Mouse (Mus musculus): ENCODE results near the gene Otulinl. TPM values are rescaled to one million over a fixed set of nuclear protein-coding genes. Genes with fewer than 3 reads are reported as not detected.
"Not testable (repeated sequence)": the region's sequence is repeated elsewhere in the genome, so short reads cannot be mapped to it uniquely, and the experiment has no call there.

Otulinl gene
- 5.3 and 10.1 TPM in 2 replicates for polyA plus RNA-seq (2015; fragmentation: Nextera tagmentation; extraction: Ambion mirVana)

DNA sequence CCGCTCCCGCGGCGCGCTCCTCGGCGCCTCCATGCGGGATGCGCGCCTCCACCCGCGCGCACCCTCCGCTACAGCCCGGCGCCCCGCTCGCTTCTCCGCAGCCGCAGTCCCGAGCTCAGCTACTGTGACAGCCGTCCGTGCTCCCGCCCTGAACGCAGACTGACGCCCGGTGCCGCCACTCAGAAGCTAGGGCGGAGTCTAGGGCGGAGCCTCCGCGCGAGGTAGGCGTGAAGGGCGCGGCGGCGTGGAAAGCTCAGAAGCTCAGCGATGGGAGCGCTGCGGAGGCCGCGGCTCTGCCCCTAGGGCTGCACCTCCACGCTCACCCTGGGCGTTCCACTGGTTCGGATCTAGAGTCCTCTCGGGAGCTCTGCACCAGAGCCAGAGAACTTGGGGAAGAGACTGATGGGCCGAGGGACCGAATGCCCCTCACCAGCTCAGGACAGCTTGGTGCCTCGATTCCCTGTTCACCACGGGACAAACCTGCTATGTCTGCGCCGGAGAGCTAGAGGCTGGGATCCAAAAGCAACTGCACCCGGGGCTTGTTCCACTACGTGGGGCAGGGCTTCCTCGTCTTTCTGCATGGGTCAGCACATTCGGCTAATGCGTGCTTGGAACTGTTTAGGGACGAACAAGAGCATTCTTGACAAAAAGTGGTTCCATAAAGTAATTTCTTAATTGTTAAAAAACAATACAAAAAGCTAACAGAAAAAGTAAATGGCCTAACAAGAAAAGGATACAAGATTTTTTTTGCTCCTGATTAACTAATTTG is at the start of gene Otulinl:
Gene Otulinl (minus strand): TSS at position 161 of the 769 bp plus-strand sequence.
- WGBS, result 3% methylated on average over 58 of the region's 59 CpGs
- Histone ChIP-seq H3K9ac (peak within 1 kb of the TSS; percentile 73), H3K4me1 (replicated peaks) (peaks cover 7% of the 10 kb centered on the region), H3K4me3 (peak within 1 kb of the TSS; percentile 81), H3K4me2 (peak within 1 kb of the TSS; percentile 99), H3K9me3 (replicated peaks) (no peaks in the 10 kb centered on the region), H3K27me3 (peaks cover 9% of the 10 kb centered on the region; the same call in 1 of the 2 replicates), H3K27ac (peak within 1 kb of the TSS; percentile 31; the same call in 1 of the 2 replicates), H3K36me3 (no peaks in the 10 kb centered on the region)
- ATAC-seq (replicated peaks; ENCODE audit: insufficient number of reproducible peaks, insufficient read depth, low FRiP score, low read depth), result peak; percentile 99

DNA sequence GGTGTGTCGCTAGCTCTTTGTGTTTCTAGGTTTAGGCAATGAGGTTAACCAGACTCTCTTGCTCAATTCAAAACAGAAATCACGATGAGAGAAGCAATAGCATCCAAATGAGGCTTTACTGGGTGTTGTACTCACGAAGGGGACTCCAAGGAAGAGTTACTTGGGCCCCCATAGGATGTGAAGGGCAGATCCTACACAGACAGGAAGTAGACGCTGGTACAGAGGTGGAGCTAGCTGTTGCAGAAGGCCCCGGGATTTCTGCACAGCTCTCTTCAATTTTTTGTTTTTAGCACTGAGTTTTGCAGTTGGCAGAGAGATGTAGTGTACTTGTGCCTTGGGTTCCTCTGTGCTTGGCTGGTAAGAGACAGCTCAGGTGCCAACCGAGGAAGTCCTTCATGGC is 44.8 kb upstream of the Otulinl start:
- Histone ChIP-seq H3K4me1 (replicated peaks) (peaks cover 15% of the 10 kb centered on the region), H3K4me2 (no peak overlapping the region), H3K4me3 (no peak overlapping the region), H3K9ac (no peak overlapping the region), H3K27ac (no peak overlapping the region), H3K36me3 (0 out of 2 replicates have a peak, but pooled peaks cover 3% of the 10 kb centered on the region), H3K27me3 (no peaks in the 10 kb centered on the region), H3K9me3 (replicated peaks) (no peaks in the 10 kb centered on the region)
- WGBS, result 69% methylated on average over 6 of the region's 6 CpGs
- ATAC-seq (replicated peaks; ENCODE audit: insufficient number of reproducible peaks, insufficient read depth, low FRiP score, low read depth), result no peak

DNA sequence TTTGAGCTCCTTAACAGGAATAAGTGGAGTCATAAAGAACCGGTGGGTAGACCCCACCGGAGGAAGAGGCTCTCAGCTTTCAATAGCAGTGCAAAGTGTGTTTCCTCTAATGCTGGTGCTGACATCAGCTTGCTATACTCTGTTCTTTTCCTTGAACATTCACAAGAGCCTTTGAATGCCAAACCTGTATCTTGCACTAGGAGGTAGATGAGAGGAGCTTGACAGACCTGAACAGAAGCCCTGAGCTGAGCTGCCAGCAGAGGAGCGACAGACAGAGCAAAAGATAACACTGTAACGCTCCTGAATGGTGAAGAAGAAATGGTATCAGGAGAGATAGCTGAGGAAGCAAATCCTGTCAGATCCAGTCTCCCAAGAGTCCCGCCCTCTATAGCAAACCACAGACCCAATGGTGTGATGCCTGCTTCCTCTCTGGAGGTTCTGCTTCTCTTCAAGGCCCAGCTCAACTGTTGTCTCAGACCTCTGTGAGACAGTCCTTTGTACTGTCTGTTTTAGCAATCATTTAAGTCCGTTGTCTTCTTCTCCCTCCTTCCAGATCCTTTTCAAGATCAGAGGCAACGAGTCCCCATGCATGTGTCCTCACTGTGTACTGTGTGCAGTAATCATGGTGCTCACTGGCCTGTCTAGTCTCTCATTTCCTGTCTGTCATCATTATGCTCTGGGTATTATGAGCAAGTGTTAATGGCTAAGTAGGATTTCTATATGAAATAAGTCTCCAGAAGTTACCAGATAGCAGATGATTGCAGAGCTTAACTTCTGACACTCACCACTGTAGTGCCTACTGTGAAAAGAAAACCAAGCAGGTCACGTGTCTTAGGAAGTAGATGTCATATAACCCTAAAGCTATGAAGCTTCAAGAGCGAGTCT is 43.7 kb upstream of the Otulinl start:
- H3K4me3 ChIP-seq, result no peak overlapping the region
- no peaks in the 10 kb centered on the region for H3K36me3 ChIP-seq
- H3K27me3 ChIP-seq, result no peaks in the 10 kb centered on the region
- peaks cover 15% of the 10 kb centered on the region for H3K4me1 ChIP-seq (replicated peaks)
- H3K4me2 ChIP-seq, result peak overlapping the region; percentile 6; the same call in 1 of the 2 replicates
- peak; percentile 43; the same call in 1 of the 2 replicates for ATAC-seq (replicated peaks; ENCODE audit: insufficient number of reproducible peaks, insufficient read depth, low FRiP score, low read depth)
- no peak overlapping the region for H3K9ac ChIP-seq
- no peaks in the 10 kb centered on the region for H3K9me3 ChIP-seq (replicated peaks)
- peak overlapping the region; percentile 50 for H3K27ac ChIP-seq
- 31% methylated on average over 9 of the region's 9 CpGs for WGBS

- WGBS, result 46% methylated on average over 6 of the region's 6 CpGs
- no peaks in the 10 kb centered on the region for H3K9me3 ChIP-seq (replicated peaks)
- H3K4me2 ChIP-seq, result peak overlapping the region; percentile 6; the same call in 1 of the 2 replicates
- H3K36me3 ChIP-seq, result no peaks in the 10 kb centered on the region
- no peak overlapping the region for H3K4me3 ChIP-seq
- ATAC-seq (replicated peaks; ENCODE audit: insufficient number of reproducible peaks, insufficient read depth, low FRiP score, low read depth), result 0 out of 2 replicates have a peak, but pooled peaks have one; percentile 29
- no peak overlapping the region for H3K9ac ChIP-seq
- H3K27ac ChIP-seq, result peak overlapping the region; percentile 50
- H3K27me3 ChIP-seq, result no peaks in the 10 kb centered on the region
- H3K4me1 ChIP-seq (replicated peaks), result peaks cover 15% of the 10 kb centered on the region
These were observed 42.9 kb upstream of the Otulinl start for GRCm38 (mm10) chr15:27724298-27724697.

GRCm38 (mm10) chr15:27723746-27724145 is 42.4 kb upstream of the Otulinl start:
- Histone ChIP-seq H3K27ac (peak overlapping the region; percentile 50; the same call in 1 of the 2 replicates), H3K4me3 (no peak overlapping the region), H3K4me1 (replicated peaks) (peaks cover 15% of the 10 kb centered on the region), H3K36me3 (no peaks in the 10 kb centered on the region), H3K9me3 (replicated peaks) (no peaks in the 10 kb centered on the region), H3K27me3 (no peaks in the 10 kb centered on the region), H3K4me2 (0 out of 2 replicates have a peak overlapping the region, but pooled peaks have one; percentile 6), H3K9ac (no peak overlapping the region)
- 26% methylated on average over 6 of the region's 6 CpGs for WGBS
- ATAC-seq (replicated peaks; ENCODE audit: insufficient number of reproducible peaks, insufficient read depth, low FRiP score, low read depth), result no peak

- not testable (repeated sequence) for H3K27ac ChIP-seq; H3K9me3 ChIP-seq (replicated peaks); H3K36me3 ChIP-seq; ATAC-seq (replicated peaks; ENCODE audit: insufficient number of reproducible peaks, insufficient read depth, low FRiP score, low read depth); H3K27me3 ChIP-seq; H3K4me2 ChIP-seq; H3K4me3 ChIP-seq; H3K9ac ChIP-seq
- 76% methylated on average over 8 of the region's 8 CpGs for WGBS
- peaks cover 15% of the 10 kb centered on the region for H3K4me1 ChIP-seq (replicated peaks)
These were observed 38.9 kb upstream of the Otulinl start for GRCm38 (mm10) chr15:27720297-27720696.

DNA sequence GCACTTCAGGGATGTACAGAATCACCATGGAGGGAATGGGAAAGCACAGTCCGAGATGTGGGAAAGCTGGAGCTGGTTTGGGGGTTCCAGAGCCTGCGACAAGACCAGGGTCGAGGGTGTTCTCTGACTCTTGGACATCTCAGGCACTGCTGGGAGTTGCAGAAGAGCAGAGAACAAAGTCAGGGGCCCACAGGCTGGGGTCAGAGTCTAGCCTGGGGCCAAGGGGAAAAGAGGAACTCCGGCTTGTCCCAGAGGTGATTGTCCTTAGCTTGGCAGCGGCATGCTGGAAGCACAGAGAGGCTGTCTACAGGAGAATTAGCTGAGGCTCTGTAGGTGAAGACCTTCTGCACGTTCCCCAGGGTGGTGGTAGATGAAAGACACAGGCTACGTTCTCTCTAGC is 37.3 kb upstream of the Otulinl start:
- Histone ChIP-seq H3K9ac (no peak overlapping the region), H3K4me3 (no peak overlapping the region), H3K4me1 (replicated peaks) (peaks cover 2% of the 10 kb centered on the region; the same call in 1 of the 2 replicates), H3K9me3 (replicated peaks) (no peaks in the 10 kb centered on the region), H3K4me2 (no peak overlapping the region), H3K27me3 (no peaks in the 10 kb centered on the region), H3K36me3 (no peaks in the 10 kb centered on the region), H3K27ac (no peak overlapping the region)
- WGBS, result 61% methylated on average over 7 of the region's 7 CpGs
- no peak for ATAC-seq (replicated peaks; ENCODE audit: insufficient number of reproducible peaks, insufficient read depth, low FRiP score, low read depth)

DNA sequence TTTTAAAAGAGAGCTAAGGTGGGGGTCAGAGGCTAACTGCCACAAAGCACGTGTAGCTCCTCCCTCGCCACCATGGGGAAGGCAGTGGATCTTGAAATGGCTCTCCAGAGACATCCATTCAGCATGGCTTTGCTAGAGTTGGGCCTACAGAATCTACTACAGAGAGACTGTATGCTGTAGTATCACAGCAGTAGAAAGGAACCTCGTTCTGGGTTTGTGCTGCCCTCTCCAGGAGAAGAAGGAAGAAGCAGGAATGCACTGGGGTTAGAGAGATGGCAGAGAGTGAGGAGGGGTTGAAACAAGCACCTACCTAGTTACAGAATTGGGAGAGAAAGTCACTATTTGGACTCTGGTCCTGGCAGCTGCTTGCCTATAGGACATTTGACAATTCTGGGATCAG is 34.0 kb upstream of the Otulinl start:
- Histone ChIP-seq H3K4me2 (no peak overlapping the region), H3K9ac (no peak overlapping the region), H3K27me3 (no peaks in the 10 kb centered on the region), H3K36me3 (no peaks in the 10 kb centered on the region), H3K27ac (no peak overlapping the region), H3K9me3 (replicated peaks) (no peaks in the 10 kb centered on the region), H3K4me3 (no peak overlapping the region), H3K4me1 (replicated peaks) (no peaks in the 10 kb centered on the region)
- ATAC-seq (replicated peaks; ENCODE audit: insufficient number of reproducible peaks, insufficient read depth, low FRiP score, low read depth), result no peak
- 20% methylated on average over 3 of the region's 3 CpGs for WGBS

DNA sequence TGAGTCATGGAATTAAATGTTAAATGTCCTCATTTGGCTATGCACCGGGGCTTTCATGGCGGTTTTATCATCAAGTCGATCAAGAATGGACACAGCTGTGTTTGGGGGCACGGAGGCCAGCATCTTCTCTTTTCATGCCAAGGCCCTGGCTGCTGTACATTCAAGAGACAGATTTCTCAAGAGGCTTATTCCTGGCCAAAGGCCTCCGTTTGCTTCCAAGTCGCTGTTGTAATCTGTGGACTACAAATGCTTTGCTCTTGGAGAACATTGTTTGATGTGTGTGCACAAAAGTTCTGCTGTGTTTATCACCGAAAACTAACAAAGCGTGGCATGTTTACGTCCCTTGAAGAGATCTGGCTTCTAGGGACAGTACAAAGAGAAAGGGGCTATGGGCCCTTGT is 29.3 kb upstream of the Otulinl start:
- H3K4me2 ChIP-seq, result no peak overlapping the region
- 73% methylated on average over 9 of the region's 9 CpGs for WGBS
- no peaks in the 10 kb centered on the region for H3K36me3 ChIP-seq
- no peaks in the 10 kb centered on the region for H3K9me3 ChIP-seq (replicated peaks)
- H3K4me3 ChIP-seq, result no peak overlapping the region
- no peak overlapping the region for H3K27ac ChIP-seq
- ATAC-seq (replicated peaks; ENCODE audit: insufficient number of reproducible peaks, insufficient read depth, low FRiP score, low read depth), result no peak
- no peaks in the 10 kb centered on the region for H3K4me1 ChIP-seq (replicated peaks)
- H3K9ac ChIP-seq, result no peak overlapping the region
- H3K27me3 ChIP-seq, result no peaks in the 10 kb centered on the region

DNA sequence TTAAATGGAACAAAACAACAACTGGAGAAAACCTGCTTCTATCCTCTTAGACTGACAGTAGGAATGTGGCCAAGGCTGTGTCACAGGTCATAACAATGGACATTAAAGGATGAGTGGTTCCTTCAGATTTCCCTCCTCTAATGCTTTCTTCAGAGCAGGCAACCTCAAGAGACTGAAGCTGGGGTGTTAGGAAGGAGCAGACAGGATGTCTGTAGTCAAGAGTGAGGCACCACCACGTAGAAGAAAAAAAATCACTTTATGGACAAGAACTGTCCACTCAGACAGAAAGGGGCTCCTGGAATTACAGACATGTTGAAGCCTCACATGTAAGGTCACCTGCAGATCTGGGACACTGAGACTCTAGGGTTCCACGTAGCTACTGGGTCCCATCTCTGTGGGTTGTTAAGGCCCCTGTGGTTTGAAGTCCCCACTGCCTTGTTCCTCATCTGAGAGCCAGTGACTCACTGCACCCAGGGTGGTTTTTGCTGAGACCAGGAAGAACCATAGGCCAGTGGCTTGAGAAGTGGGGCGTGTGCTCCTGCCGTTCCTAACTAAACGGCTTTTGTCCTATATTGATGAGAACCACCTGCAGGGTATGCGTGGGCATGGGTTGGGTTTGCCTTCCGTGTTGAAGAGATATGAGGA is 27.7 kb upstream of the Otulinl start:
- H3K27me3 ChIP-seq, result no peaks in the 10 kb centered on the region
- no peak overlapping the region for H3K27ac ChIP-seq
- ATAC-seq (replicated peaks; ENCODE audit: insufficient number of reproducible peaks, insufficient read depth, low FRiP score, low read depth), result no peak
- no peaks in the 10 kb centered on the region for H3K9me3 ChIP-seq (replicated peaks)
- no peaks in the 10 kb centered on the region for H3K4me1 ChIP-seq (replicated peaks)
- H3K4me2 ChIP-seq, result no peak overlapping the region
- no peaks in the 10 kb centered on the region for H3K36me3 ChIP-seq
- H3K9ac ChIP-seq, result no peak overlapping the region
- no peak overlapping the region for H3K4me3 ChIP-seq
- WGBS, result 82% methylated on average over 7 of the region's 7 CpGs

DNA sequence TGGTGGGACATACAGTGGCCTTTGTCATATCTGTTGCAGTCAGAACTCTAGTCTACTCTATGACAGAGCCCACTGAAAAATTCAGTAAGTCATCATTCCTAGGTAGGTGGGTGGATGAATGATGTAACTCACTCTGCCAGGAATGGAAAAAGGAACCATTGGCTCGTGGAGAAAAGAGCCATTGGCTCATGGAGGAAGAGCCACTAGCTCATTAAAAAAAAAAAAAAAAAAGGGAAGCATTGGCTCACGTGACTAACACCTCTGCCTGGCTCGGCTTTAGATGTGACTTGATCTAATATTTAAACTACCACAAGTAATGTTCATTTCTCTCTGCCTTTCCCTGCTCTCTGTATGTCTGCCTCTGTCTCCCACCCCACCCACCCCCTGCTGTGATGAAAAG is 27.1 kb upstream of the Otulinl start:
- 65% methylated on average over 3 of the region's 3 CpGs for WGBS
- no peak overlapping the region for H3K9ac ChIP-seq

More for the DNA sequence above, 27.1 kb upstream of the Otulinl start:
- H3K27ac ChIP-seq, result no peak overlapping the region
- no peaks in the 10 kb centered on the region for H3K27me3 ChIP-seq
- H3K4me1 ChIP-seq (replicated peaks), result no peaks in the 10 kb centered on the region
- H3K4me2 ChIP-seq, result no peak overlapping the region
- H3K9me3 ChIP-seq (replicated peaks), result no peaks in the 10 kb centered on the region
- no peaks in the 10 kb centered on the region for H3K36me3 ChIP-seq
- H3K4me3 ChIP-seq, result no peak overlapping the region
- no peak for ATAC-seq (replicated peaks; ENCODE audit: insufficient number of reproducible peaks, insufficient read depth, low FRiP score, low read depth)

Measured in heart, embryonic 15.5 days (tissue).